ENCODE assay signal across 11 mouse cellular contexts in the genomic region with DNA sequence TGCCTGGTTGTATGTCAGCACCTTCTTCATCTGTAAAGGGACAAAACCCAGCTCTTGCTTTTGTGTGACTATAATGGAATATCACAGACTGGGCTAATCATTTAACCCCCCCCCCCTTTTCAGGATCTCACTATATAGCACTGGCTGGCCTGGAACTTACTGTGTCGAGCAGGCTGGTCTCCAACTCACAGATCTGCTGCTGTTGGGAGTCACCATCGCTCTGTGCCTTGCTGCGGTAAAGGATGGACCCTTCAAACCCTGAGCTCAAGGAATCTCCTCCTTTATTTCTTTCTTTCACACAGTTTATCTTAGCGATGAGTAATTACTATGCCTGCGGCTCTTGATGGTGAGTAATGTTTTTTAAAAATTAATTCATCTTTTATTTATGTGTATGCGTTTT. TPM values are rescaled to one million over a fixed set of nuclear protein-coding genes. Genes with fewer than 3 reads are reported as not detected.
DNase-seq lines count a peak whose midpoint lies in the region; ATAC-seq and TF ChIP-seq lines count a peak whose summit lies in the region.
"Had no signal": no experiment of that assay in that cellular context is flagged by ENCODE, and none has a peak within 500 bp of the region (broad histone marks: within the 10 kb centered on the region; RNA-seq: fewer than 3 reads in every experiment).

Gene Vwf (plus strand): TSS at position 301 of the 400 bp plus-strand sequence.

- DNase-seq in left cerebral cortex, adult 2 months (ENCODE audit: extremely low spot score in 1 of 2, low spot score in 2 of 2) = no peak
- DNase-seq in left cerebral cortex, adult 11 months (ENCODE audit: low spot score) = no peak
- DNase-seq in heart, adult 8-10 months (ENCODE audit: low spot score) = no peak
- DNase-seq in layer of hippocampus, postnatal 25 days (ENCODE audit: extremely low spot score in 1 of 2, low spot score in 1 of 2) = no peak
- no peak for DNase-seq in embryo, embryonic 11 days
- no peak for DNase-seq in forebrain, embryonic 11.5 days (ENCODE audit: low spot score)
- DNase-seq in natural killer cell, adult 2 months (ENCODE audit: low spot score in 2 of 2) = no peak
- DNase-seq: cerebellum, postnatal 14 days; right cerebral cortex, adult 18-20 months had no signal

- WGBS in forebrain, embryonic 11.5 days = 91% methylated on average over 6 of the region's 6 CpGs

- no peaks in the 10 kb centered on the region for H3K27me3 ChIP-seq in forebrain, embryonic 11.5 days (ENCODE audit: control insufficient read depth, insufficient read depth, low read length)
- H3K27me3 ChIP-seq: limb, embryonic 13.5 days had no signal

- H3K27ac ChIP-seq in left cerebral cortex, adult 2 months = no peak within 1 kb of the TSS
- no peak within 1 kb of the TSS for H3K27ac ChIP-seq in forebrain, embryonic 11.5 days (ENCODE audit: low read depth, low read length)
- H3K27ac ChIP-seq: limb, embryonic 13.5 days had no signal

- TF ChIP-seq CTCF in left cerebral cortex, adult 2 months (IDR thresholded peaks at IDR 0.05) = no peak

- no peaks in the 10 kb centered on the region for H3K4me1 ChIP-seq in forebrain, embryonic 11.5 days (replicated peaks; ENCODE audit: control insufficient read depth, insufficient read depth, low read length)
- H3K4me1 ChIP-seq: limb, embryonic 13.5 days had no signal

- H3K9ac ChIP-seq in forebrain, embryonic 11.5 days (ENCODE audit: low read length) = no peak within 1 kb of the TSS
- H3K9ac ChIP-seq: limb, embryonic 13.5 days had no signal

- no peak within 1 kb of the TSS for H3K4me2 ChIP-seq in forebrain, embryonic 11.5 days (ENCODE audit: low read depth, low read length, severe bottlenecking)
- H3K4me2 ChIP-seq: limb, embryonic 13.5 days had no signal

- no peaks in the 10 kb centered on the region for H3K9me3 ChIP-seq in forebrain, embryonic 11.5 days (ENCODE audit: control insufficient read depth, low read length)
- H3K9me3 ChIP-seq: limb, embryonic 13.5 days had no signal

- H3K4me3 ChIP-seq in left cerebral cortex, adult 2 months = no peak within 1 kb of the TSS
- no peak within 1 kb of the TSS for H3K4me3 ChIP-seq in forebrain, embryonic 11.5 days (ENCODE audit: low read depth, low read length)
- H3K4me3 ChIP-seq: limb, embryonic 13.5 days had no signal

- intact Hi-C loops in left cerebral cortex, adult 2 months (cut with DNase I) = no loop called here

- no peak for ATAC-seq in erythroblast, adult 5-6 weeks (replicated peaks; ENCODE audit: low FRiP score, poor library complexity, severe bottlenecking)
- ATAC-seq in forebrain, embryonic 11.5 days (replicated peaks; ENCODE audit: low FRiP score) = no peak

- no peaks in the 10 kb centered on the region for H3K36me3 ChIP-seq in forebrain, embryonic 11.5 days (ENCODE audit: control insufficient read depth, insufficient read depth, low read length)
- H3K36me3 ChIP-seq: limb, embryonic 13.5 days had no signal

RNA-seq across cellular contexts. Expression of gene Vwf, which starts in this region (rescaled TPM):
- 10 to 100 TPM; 13.7 to 14.6 TPM for total RNA-seq in left cerebral cortex, adult 2 months (2021)
- 16.1 and 16.7 TPM in 2 replicates for total RNA-seq in erythroblast, adult 5-6 weeks (2015; ENCODE audit: low replicate concordance)
- total RNA-seq in erythroblast, adult 5-6 weeks (2017; ENCODE audit: low replicate concordance) = 20.7 and 26.9 TPM in 2 replicates
- total RNA-seq in heart, adult 8-10 months (2022) = 100 to 1,000 TPM in 2 of 4 experiments, 10 to 100 TPM in 2; 82.6 to 137 (median 104) TPM
- 10 to 100 TPM; 14.6 to 14.7 TPM for total RNA-seq in layer of hippocampus, postnatal 25 days (2021)
- polyA plus RNA-seq in forebrain, embryonic 11.5 days (2014; fragmentation: Nextera tagmentation; extraction: Ambion mirVana) = 9.0 and 11.7 TPM in 2 replicates
